In genomic region chr6:139538469-139538868, GRCm38 (mm10) we compare ENCODE assay signal across 16 mouse cellular contexts. TPM values are rescaled to one million over a fixed set of nuclear protein-coding genes. Genes with fewer than 3 reads are reported as not detected.
A peak's percentile ranks its signal among the peaks of the same experiment; 100 is the strongest.
DNase-seq lines count a peak whose midpoint lies in the region; ATAC-seq and TF ChIP-seq lines count a peak whose summit lies in the region.
"Had no signal": no experiment of that assay in that cellular context is flagged by ENCODE, and none has a peak within 500 bp of the region (broad histone marks: within the 10 kb centered on the region; RNA-seq: fewer than 3 reads in every experiment).

No protein-coding gene starts in this region.

- no peak overlapping the region for H3K4me2 ChIP-seq in hindbrain, embryonic 14.5 days (replicated peaks)
- H3K4me2 ChIP-seq in lung, embryonic 14.5 days: no peak overlapping the region
- H3K4me2 ChIP-seq: embryonic facial prominence, embryonic 15.5 days; kidney, embryonic 15.5 days; liver, embryonic 13.5 days had no signal

- H3K4me3 ChIP-seq in hindbrain, embryonic 14.5 days (replicated peaks; ENCODE audit: low read length): no peak overlapping the region
- H3K4me3 ChIP-seq in hindbrain, embryonic 10.5 days: no peak overlapping the region
- H3K4me3 ChIP-seq in lung, embryonic 14.5 days (ENCODE audit: low read depth, low read length): no peak overlapping the region
- H3K4me3 ChIP-seq: embryonic facial prominence, embryonic 15.5 days; kidney, embryonic 15.5 days; liver, embryonic 13.5 days had no signal

- H3K4me1 ChIP-seq in hindbrain, embryonic 14.5 days (replicated peaks; ENCODE audit: control insufficient read depth, insufficient read depth, low read length): no peaks in the 10 kb centered on the region
- H3K4me1 ChIP-seq in hindbrain, embryonic 10.5 days (replicated peaks): no peaks in the 10 kb centered on the region
- no peaks in the 10 kb centered on the region for H3K4me1 ChIP-seq in lung, embryonic 14.5 days (ENCODE audit: insufficient read depth)
- H3K4me1 ChIP-seq: embryonic facial prominence, embryonic 15.5 days; kidney, embryonic 15.5 days; liver, embryonic 13.5 days had no signal

- H3K36me3 ChIP-seq in hindbrain, embryonic 14.5 days (replicated peaks; ENCODE audit: control insufficient read depth, insufficient read depth): no peaks in the 10 kb centered on the region
- no peaks in the 10 kb centered on the region for H3K36me3 ChIP-seq in hindbrain, embryonic 10.5 days
- no peaks in the 10 kb centered on the region for H3K36me3 ChIP-seq in lung, embryonic 14.5 days (ENCODE audit: insufficient read depth)
- H3K36me3 ChIP-seq: embryonic facial prominence, embryonic 15.5 days; G1E; kidney, embryonic 15.5 days; liver, embryonic 13.5 days had no signal

- no peak overlapping the region for H3K9ac ChIP-seq in hindbrain, embryonic 14.5 days
- no peak overlapping the region for H3K9ac ChIP-seq in lung, embryonic 14.5 days
- H3K9ac ChIP-seq: embryonic facial prominence, embryonic 15.5 days; kidney, embryonic 15.5 days; liver, embryonic 13.5 days had no signal

- no peaks in the 10 kb centered on the region for H3K27me3 ChIP-seq in hindbrain, embryonic 14.5 days (ENCODE audit: control insufficient read depth, insufficient read depth, low read length)
- H3K27me3 ChIP-seq in hindbrain, embryonic 10.5 days (ENCODE audit: insufficient read depth, poor library complexity, severe bottlenecking): no peaks in the 10 kb centered on the region
- no peaks in the 10 kb centered on the region for H3K27me3 ChIP-seq in lung, embryonic 14.5 days (ENCODE audit: insufficient read depth, low read length)
- H3K27me3 ChIP-seq: embryonic facial prominence, embryonic 15.5 days; kidney, embryonic 15.5 days; liver, embryonic 13.5 days had no signal

- WGBS in hindbrain, embryonic 14.5 days: 63% methylated on average over 2 of the region's 2 CpGs
- WGBS in hindbrain, embryonic 10.5 days: 71% methylated on average over 2 of the region's 2 CpGs
- 51% methylated on average over 2 of the region's 2 CpGs for WGBS in lung, embryonic 14.5 days

- no peaks in the 10 kb centered on the region for H3K9me3 ChIP-seq in hindbrain, embryonic 14.5 days (ENCODE audit: control insufficient read depth, low read length)
- no peaks in the 10 kb centered on the region for H3K9me3 ChIP-seq in hindbrain, embryonic 10.5 days
- H3K9me3 ChIP-seq in lung, embryonic 14.5 days (ENCODE audit: low read depth, low read length): no peaks in the 10 kb centered on the region
- H3K9me3 ChIP-seq: embryonic facial prominence, embryonic 15.5 days; G1E; kidney, embryonic 15.5 days; liver, embryonic 13.5 days had no signal

- peak; percentile 7 for DNase-seq in adrenal gland, postnatal 10 days
- DNase-seq in adrenal gland, adult 8-10 months: no peak
- DNase-seq in hindbrain, embryonic 14.5 days (ENCODE audit: low spot score): peak; percentile 71
- no peak for DNase-seq in hindbrain, embryonic 10.5 days (ENCODE audit: low spot score)
- DNase-seq in lung, embryonic 14.5 days: peak; percentile 66
- no peak for DNase-seq in lung, postnatal 10 days
- DNase-seq in retina, embryonic 14.5 days (ENCODE audit: low spot score): peak; percentile 57
- DNase-seq in cerebellum, postnatal 36 days: no peak
- DNase-seq: heart, adult 11 months; heart, postnatal 4 days; liver, embryonic 13.5 days had no signal

- ATAC-seq in hindbrain, embryonic 14.5 days (ENCODE audit: low FRiP score): no peak
- no peak for ATAC-seq in lung, embryonic 14.5 days (ENCODE audit: insufficient read depth)

- TF ChIP-seq CTCF in lung, embryonic 14.5 days (IDR thresholded peaks at IDR 0.05; ENCODE audit: low read depth): peak; percentile 54

- H3K27ac ChIP-seq in hindbrain, embryonic 14.5 days: no peak overlapping the region
- no peak overlapping the region for H3K27ac ChIP-seq in hindbrain, embryonic 10.5 days
- H3K27ac ChIP-seq in lung, embryonic 14.5 days (ENCODE audit: low read depth): no peak overlapping the region
- H3K27ac ChIP-seq: embryonic facial prominence, embryonic 15.5 days; kidney, embryonic 15.5 days; liver, embryonic 13.5 days had no signal

RNA-seq across cellular contexts. Expression of gene Rergl, which starts 36.7 kb away (rescaled TPM):
- under 1 TPM; 0.85 to 0.93 TPM for total RNA-seq in adrenal gland, postnatal 10 days (2021)
- total RNA-seq in adrenal gland, adult 8-10 months (2022): under 1 TPM in 1 of 4 experiments, not detected in 3; 0.35 TPM
- polyA plus RNA-seq in hindbrain, embryonic 14.5 days (2014; fragmentation: Nextera tagmentation; extraction: Ambion mirVana): not detected in 2 replicates
- polyA plus RNA-seq in hindbrain, embryonic 10.5 days (2016; fragmentation: Nextera tagmentation; extraction: Ambion mirVana): not detected in 2 replicates
- polyA plus RNA-seq in lung, embryonic 14.5 days (2014; fragmentation: Nextera tagmentation; extraction: Ambion mirVana): not detected in 2 replicates
- total RNA-seq: G1E; heart, postnatal 4 days; megakaryocyte progenitor cell, adult 5-6 weeks had no signal
- polyA plus RNA-seq: embryonic facial prominence, embryonic 15.5 days; G1E; liver, embryonic 13.5 days; small intestine, adult 2 months had no signal

RNA-seq across cellular contexts. Expression of gene Pik3c2g, which starts 48.6 kb away (rescaled TPM):
- total RNA-seq in adrenal gland, postnatal 10 days (2021): 1 to 10 TPM; 3.3 to 4.8 TPM
- total RNA-seq in adrenal gland, adult 8-10 months (2022): 1 to 10 TPM in 2 of 4 experiments, not detected in 2; 9.4 to 10.0 TPM
- 0.21 and 0.26 TPM in 2 replicates for polyA plus RNA-seq in hindbrain, embryonic 14.5 days (2014; fragmentation: Nextera tagmentation; extraction: Ambion mirVana)
- 0.20 and 0.33 TPM in 2 replicates for polyA plus RNA-seq in hindbrain, embryonic 10.5 days (2016; fragmentation: Nextera tagmentation; extraction: Ambion mirVana)
- polyA plus RNA-seq in lung, embryonic 14.5 days (2014; fragmentation: Nextera tagmentation; extraction: Ambion mirVana): 1.1 TPM in 2 replicates
- total RNA-seq: heart, postnatal 4 days; megakaryocyte progenitor cell, adult 5-6 weeks had no signal
- polyA plus RNA-seq: G1E had no signal

Comparison
In these comparisons a context has a peak if more than half of its experiments do, and no peak if none do; other contexts are left out.
1. DNase-seq: peak in adrenal gland, postnatal 10 days (single experiment), hindbrain, embryonic 14.5 days (single experiment), lung, embryonic 14.5 days (single experiment) and retina, embryonic 14.5 days (single experiment); none in adrenal gland, adult 8-10 months (single experiment), hindbrain, embryonic 10.5 days (single experiment), lung, postnatal 10 days (single experiment) and cerebellum, postnatal 36 days (0 of 2).